Mouse (Mus musculus) spleen, adult 2 months (tissue): Measurements from ENCODE around the gene Prox2. TPM values are rescaled to one million over a fixed set of nuclear protein-coding genes. Genes with fewer than 3 reads are reported as not detected.
A peak's percentile ranks its signal among the peaks of the same experiment; 100 is the strongest.

Experiments used
- DNase-seq, 2 experiments: peaks; one replicate each; pipeline versions ENCODE4 v3.0.0 to v3.0.0-alpha.2; 2012 to 2021; ENCODE audit warnings: low spot score in 2 of 2, low read depth in 1 of 2
- H3K27ac ChIP-seq: fragments of 200-500 bp; 2 replicates; pipeline ENCODE4 v1.5.1; 2012; ENCODE audit warnings: low read length, inconsistent platforms; ENCODE audit not compliant: insufficient read depth
- H3K27me3 ChIP-seq: fragments of 200-500 bp; 2 replicates; pipeline ENCODE4 v1.6.1; 2012; ENCODE audit warnings: mild to moderate bottlenecking, moderate library complexity, low read length, inconsistent platforms; ENCODE audit not compliant: control insufficient read depth, insufficient read depth
- H3K36me3 ChIP-seq: fragments of 200-500 bp; 2 replicates; pipeline ENCODE4 v1.6.1; 2012; ENCODE audit warnings: mild to moderate bottlenecking, low read length, inconsistent platforms; ENCODE audit not compliant: control insufficient read depth, insufficient read depth
- H3K4me1 ChIP-seq: fragments of 200-500 bp; 2 replicates; pipeline ENCODE4 v1.6.1; 2011; ENCODE audit warnings: inconsistent platforms; ENCODE audit not compliant: control insufficient read depth, insufficient read depth, insufficient read length
- H3K4me3 ChIP-seq: fragments of 200-500 bp; 2 replicates; pipeline ENCODE4 v1.5.1; 2011; ENCODE audit warnings: mild to moderate bottlenecking, inconsistent platforms; ENCODE audit not compliant: insufficient read depth, insufficient read length; ENCODE audit errors: extremely low read depth
- CTCF ChIP-seq: fragments of 200-500 bp; IDR thresholded peaks from 2 replicates; pipeline ENCODE4 v1.5.1; 2011; ENCODE audit warnings: mild to moderate bottlenecking, inconsistent platforms; ENCODE audit not compliant: insufficient read depth, insufficient read length, insufficient replicate concordance; ENCODE audit errors: extremely low read depth
- POLR2A ChIP-seq: fragments of 200-500 bp; IDR thresholded peaks from 2 replicates; pipeline ENCODE4 v1.6.1; 2011; ENCODE audit warnings: low read depth, low read length, inconsistent platforms
- WGBS: fragments of 180-500 bp; shearing (Covaris S2); methylation state at CpG from one replicate; pipeline ENCODE4 v1.1.7; 2018; 5-methylcytosine and 5-hydroxymethylcytosine counted together
- polyA plus RNA-seq: library from polyadenylated mRNA; depleted of rRNA; stranded (reverse); fragments of >200 nt; gene quantifications from 2 replicates; pipeline ENCODE4 v1.2.3, GENCODE M21; 2012; rRNA removed

Prox2 gene
- 1.8 and 2.6 TPM in 2 replicates for polyA plus RNA-seq

DNA sequence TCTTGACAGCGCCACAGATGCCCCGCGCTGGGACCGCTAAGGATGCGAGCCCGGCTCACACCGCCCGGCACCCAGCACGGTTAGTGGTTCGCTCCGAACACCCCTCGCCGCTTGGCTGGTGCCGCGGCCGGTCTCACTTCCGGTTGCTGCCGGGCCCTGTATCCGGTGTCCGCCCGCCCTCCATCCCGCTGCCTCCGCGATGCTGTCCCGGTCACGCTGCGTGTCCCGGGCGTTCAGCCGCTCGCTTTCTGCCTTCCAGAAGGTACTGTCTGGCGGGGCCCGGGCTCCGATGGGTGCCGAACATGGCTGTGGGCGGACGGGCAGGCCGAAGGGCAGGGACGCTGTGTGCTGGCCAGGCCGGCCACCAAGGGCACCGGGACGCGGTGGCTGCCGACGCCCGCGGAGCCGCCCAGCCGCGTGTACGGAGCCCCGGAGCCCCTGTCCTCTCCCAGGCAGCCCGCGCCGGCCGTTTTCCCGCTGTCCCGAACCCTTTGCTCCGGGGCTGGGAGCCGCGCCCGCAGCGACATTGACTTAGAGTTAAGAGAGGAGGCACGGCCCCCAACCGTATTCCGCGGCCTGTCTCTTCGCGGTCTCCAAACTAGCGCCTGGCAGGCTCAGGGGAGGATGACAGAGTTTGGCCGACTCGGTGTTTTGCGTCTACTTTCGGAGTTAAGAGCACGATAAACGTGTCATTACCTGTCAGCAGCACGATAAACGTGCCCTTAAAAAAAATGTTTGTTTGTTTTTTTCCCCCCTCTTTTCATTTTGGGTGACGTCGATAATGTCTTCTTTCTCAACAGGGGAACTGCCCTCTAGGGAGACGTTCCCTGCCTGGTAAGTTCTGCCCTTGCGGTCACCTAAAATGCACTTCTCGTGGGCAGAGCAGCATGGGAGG is at the start of gene Prox2, which contains the start of gene Dlst:
TSS of gene Prox2 (minus strand) at position 62 of the 895 bp plus-strand sequence.
TSS of gene Dlst (plus strand) at position 136 of the 895 bp plus-strand sequence.
- Histone ChIP-seq H3K4me3 (peak within 1 kb of the TSS; percentile 95), H3K36me3 (peaks cover 3% of the 10 kb centered on the region; the same call in 1 of the 2 replicates), H3K27me3 (no peaks in the 10 kb centered on the region), H3K27ac (peak within 1 kb of the TSS; percentile 77), H3K4me1 (peaks cover 6% of the 10 kb centered on the region)
- peak; percentile 60 to 84 for DNase-seq
- TF ChIP-seq CTCF: no peak
- TF ChIP-seq POLR2A: peak; percentile 68
- under 1% methylated on average over 82 of the region's 83 CpGs for WGBS

GRCm38 (mm10) chr12:85159592-85159991 is 49.0 kb upstream of the Prox2 start:
- Histone ChIP-seq H3K4me1 (no peaks in the 10 kb centered on the region), H3K36me3 (no peaks in the 10 kb centered on the region), H3K27me3 (no peaks in the 10 kb centered on the region), H3K27ac (no peak overlapping the region), H3K4me3 (no peak overlapping the region)
- TF ChIP-seq CTCF: no peak
- TF ChIP-seq POLR2A: no peak
- WGBS: 70% methylated on average over 5 of the region's 5 CpGs
- DNase-seq: no peak

- TF ChIP-seq POLR2A (no peak), CTCF (no peak)
- H3K27ac ChIP-seq: no peak overlapping the region
- H3K4me3 ChIP-seq: no peak overlapping the region
- H3K36me3 ChIP-seq: no peaks in the 10 kb centered on the region
- WGBS: 84% methylated on average over 8 of the region's 8 CpGs
- H3K27me3 ChIP-seq: no peaks in the 10 kb centered on the region
- H3K4me1 ChIP-seq: no peaks in the 10 kb centered on the region
- DNase-seq: no peak
Measured at GRCm38 (mm10) chr12:85158801-85159200, 48.2 kb upstream of the Prox2 start.

DNA sequence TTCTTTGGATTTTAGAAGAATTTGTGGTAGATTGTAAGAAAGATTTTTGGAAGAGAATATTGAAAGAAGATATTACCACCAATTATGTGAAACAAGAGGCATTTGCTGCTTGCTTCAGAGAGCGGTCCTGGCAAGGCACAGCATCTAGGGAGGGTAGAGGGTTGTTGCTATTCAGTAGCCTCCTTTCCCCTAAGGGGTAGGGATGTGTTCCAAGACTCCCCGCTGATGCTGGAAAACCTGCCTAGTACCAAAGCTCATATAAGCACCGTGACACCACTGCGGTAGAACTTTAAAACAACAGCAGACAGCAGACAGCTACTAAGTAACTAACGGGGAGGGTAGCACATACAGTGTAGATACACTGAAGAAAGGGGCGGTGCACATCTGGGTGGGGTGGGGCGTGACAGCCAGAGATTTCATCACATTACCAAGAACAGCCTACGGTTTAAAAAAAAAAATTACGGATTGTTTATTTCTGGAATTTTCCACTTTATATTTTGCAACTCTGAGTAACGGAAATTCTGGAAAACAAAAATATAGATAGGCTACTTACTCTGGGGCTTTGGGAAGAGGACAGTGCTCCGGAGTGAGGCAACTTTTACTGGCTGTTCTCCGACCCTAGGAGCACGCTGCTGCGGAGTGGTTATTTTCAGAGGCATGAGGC is 47.4 kb upstream of the Prox2 start:
- H3K27me3 ChIP-seq: no peaks in the 10 kb centered on the region
- WGBS: 92% methylated on average over 14 of the region's 14 CpGs
- H3K36me3 ChIP-seq: no peaks in the 10 kb centered on the region
- no peak overlapping the region for H3K4me3 ChIP-seq
- TF ChIP-seq POLR2A (no peak), CTCF (no peak)
- DNase-seq: no peak
- H3K27ac ChIP-seq: no peak overlapping the region
- H3K4me1 ChIP-seq: no peaks in the 10 kb centered on the region

DNA sequence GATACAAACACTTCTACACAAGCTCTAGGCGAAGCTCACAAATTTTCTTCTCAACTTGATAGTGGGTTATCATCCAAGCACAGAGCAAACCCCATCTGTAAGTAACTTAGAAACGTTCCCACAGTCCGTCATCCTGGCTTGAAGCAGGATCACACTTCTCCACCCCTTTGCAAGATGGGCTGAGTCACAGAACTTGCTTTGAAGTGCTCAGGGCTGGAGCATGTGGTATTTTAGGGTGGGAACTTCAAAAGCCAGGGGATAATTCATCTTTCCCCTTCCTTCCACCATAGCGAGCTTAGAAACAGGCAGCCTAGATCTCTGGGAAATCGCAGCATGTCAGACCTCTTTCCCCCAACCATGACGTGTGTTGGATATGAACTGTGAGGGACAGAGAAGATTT is 45.8 kb upstream of the Prox2 start:
- Histone ChIP-seq H3K4me1 (no peaks in the 10 kb centered on the region), H3K36me3 (no peaks in the 10 kb centered on the region), H3K27me3 (no peaks in the 10 kb centered on the region), H3K4me3 (no peak overlapping the region), H3K27ac (no peak overlapping the region)
- TF ChIP-seq CTCF (no peak), POLR2A (no peak)
- 44% methylated on average over 6 of the region's 6 CpGs for WGBS
- no peak for DNase-seq

DNA sequence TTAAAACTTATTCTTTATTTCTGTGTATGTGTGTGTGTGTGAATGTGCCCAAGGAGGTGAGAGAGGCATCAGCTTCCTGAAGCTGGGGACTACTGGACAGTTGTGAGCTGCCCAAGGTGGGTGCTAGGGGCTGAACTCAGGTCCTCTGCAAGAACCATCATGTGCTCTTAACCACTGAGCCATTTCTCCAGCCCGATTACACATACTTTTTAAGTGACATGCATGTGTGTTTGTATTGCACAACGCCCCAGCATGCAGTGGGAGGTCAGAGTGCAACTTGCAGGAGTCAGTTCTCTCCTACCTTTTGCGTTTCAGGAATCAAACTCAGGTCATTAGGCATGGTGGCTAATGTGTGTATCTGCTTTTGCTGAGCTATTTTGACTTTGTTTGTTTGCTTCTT is 42.5 kb upstream of the Prox2 start:
- TF ChIP-seq POLR2A: no peak
- TF ChIP-seq CTCF: no peak
- H3K27ac ChIP-seq: no peak overlapping the region
- WGBS: 79% methylated on average over 3 of the region's 3 CpGs
- no peak for DNase-seq
- H3K36me3 ChIP-seq: no peaks in the 10 kb centered on the region
- H3K4me3 ChIP-seq: no peak overlapping the region
- H3K27me3 ChIP-seq: no peaks in the 10 kb centered on the region
- H3K4me1 ChIP-seq: peaks cover 4% of the 10 kb centered on the region
